Mouse (Mus musculus): ENCODE data around the gene Pde8b. TPM values are rescaled to one million over a fixed set of nuclear protein-coding genes. Genes with fewer than 3 reads are reported as not detected.
A peak's percentile ranks its signal among the peaks of the same experiment; 100 is the strongest.

Gene Pde8b
- total and polyA plus RNA-seq, 2 experiments from 2014 or later, result 7.1 to 23.6 TPM

DNA sequence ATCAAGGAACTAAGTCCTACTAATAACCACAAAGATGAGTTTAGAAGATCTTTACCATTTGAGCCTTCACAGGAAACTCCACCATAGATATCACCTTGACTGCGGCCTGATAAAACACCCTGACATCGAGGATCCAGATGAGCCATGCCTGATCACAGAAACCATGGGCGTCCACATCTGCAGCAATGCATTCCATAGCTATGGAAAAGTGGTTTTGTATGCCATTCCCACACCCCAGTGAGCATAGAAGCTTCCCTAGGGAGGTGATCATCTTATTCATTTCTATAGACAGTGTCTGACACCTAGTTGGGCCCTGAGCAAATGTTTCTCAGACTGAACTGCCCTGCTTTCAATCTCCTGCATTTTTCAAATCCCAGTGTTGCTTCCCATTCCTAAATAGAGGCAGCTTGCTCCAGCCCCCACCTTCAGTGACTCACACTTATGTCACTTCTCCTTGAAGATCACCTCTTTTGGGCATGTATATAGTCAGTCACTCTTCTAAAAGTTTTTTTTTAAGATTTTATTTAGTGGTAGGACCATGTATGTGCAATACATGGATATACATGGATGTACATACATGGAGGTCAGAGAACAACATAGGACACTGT lies 47.9 kb downstream of the Pde8b start:
- ATAC-seq (ENCODE audit: low FRiP score) (no peak), DNase-seq (ENCODE audit: low spot score) (no peak)
- no peak overlapping the region for H3K4me2 ChIP-seq (ENCODE audit: low read depth, low read length, poor library complexity, severe bottlenecking)
- H3K9me3 ChIP-seq (ENCODE audit: low read length), result no peaks in the 10 kb centered on the region
- no peaks in the 10 kb centered on the region for H3K36me3 ChIP-seq (ENCODE audit: insufficient read depth, low read length)
- no peak overlapping the region for H3K27ac ChIP-seq (ENCODE audit: low read depth, low read length)
- 92% methylated on average over 3 of the region's 3 CpGs for WGBS
- H3K4me3 ChIP-seq (ENCODE audit: low read depth, low read length), result no peak overlapping the region
- no peak overlapping the region for H3K9ac ChIP-seq (replicated peaks; ENCODE audit: low read length, poor library complexity, severe bottlenecking)
- no peak for TF ChIP-seq CTCF (IDR thresholded peaks at IDR 0.05)
- no peaks in the 10 kb centered on the region for H3K4me1 ChIP-seq (ENCODE audit: insufficient read depth, low read length)
- H3K27me3 ChIP-seq (ENCODE audit: insufficient read depth, low read length), result no peaks in the 10 kb centered on the region

DNA sequence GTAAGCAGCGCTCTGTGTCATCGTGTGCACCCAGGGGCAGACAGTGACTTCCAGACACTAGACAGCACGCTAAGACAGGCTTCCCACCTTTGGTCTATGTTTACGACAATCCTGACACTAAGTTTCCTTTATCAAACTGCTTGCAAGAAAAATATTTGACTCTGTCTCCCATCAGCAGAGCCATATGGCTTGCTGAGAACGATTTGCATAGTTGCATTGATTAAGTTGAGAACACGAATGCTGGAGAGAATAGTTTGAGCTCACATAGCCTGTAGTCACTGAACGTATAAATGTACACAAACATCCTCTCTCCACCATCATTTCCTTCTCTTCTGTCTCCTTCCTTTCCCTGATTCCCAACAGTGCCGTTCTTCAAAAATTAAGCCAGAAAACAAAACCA lies 49.3 kb downstream of the Pde8b start:
- no peak overlapping the region for H3K9ac ChIP-seq (replicated peaks; ENCODE audit: low read length, poor library complexity, severe bottlenecking)
- H3K27ac ChIP-seq (ENCODE audit: low read depth, low read length), result no peak overlapping the region
- DNase-seq (ENCODE audit: low spot score) (no peak), ATAC-seq (ENCODE audit: low FRiP score) (no peak)
- no peak for TF ChIP-seq CTCF (IDR thresholded peaks at IDR 0.05)
- H3K9me3 ChIP-seq (ENCODE audit: low read length), result no peaks in the 10 kb centered on the region
- no peaks in the 10 kb centered on the region for H3K27me3 ChIP-seq (ENCODE audit: insufficient read depth, low read length)
- WGBS, result 74% methylated on average over 8 of the region's 8 CpGs
- H3K4me1 ChIP-seq (ENCODE audit: insufficient read depth, low read length), result 0 out of 2 replicates have a peak, but pooled peaks cover 3% of the 10 kb centered on the region
- H3K4me2 ChIP-seq (ENCODE audit: low read depth, low read length, poor library complexity, severe bottlenecking), result no peak overlapping the region
- H3K4me3 ChIP-seq (ENCODE audit: low read depth, low read length), result no peak overlapping the region
- H3K36me3 ChIP-seq (ENCODE audit: insufficient read depth, low read length), result no peaks in the 10 kb centered on the region

DNA sequence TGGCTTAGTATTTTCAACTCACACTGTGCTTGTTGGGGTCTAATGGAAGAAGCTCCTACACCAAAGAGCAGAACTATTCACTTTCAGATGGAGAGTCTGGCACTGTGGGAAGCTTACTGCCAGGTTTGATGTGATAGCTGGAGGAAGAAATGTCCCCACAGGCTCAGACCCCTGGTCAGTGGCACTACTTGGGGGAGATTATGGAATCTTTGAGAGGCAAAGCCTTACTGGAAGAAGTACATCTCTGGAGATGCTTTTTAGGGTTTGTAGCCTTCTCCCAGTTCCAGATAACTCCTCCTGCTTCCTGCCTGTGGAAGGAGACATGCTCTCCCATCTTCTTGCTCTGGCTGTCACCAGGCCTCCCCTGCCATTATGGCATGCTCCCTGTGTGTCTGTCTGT lies 50.1 kb downstream of the Pde8b start:
- no peaks in the 10 kb centered on the region for H3K9me3 ChIP-seq (ENCODE audit: low read length)
- H3K27ac ChIP-seq (ENCODE audit: low read depth, low read length), result no peak overlapping the region
- H3K36me3 ChIP-seq (ENCODE audit: insufficient read depth, low read length), result no peaks in the 10 kb centered on the region
- no peaks in the 10 kb centered on the region for H3K27me3 ChIP-seq (ENCODE audit: insufficient read depth, low read length)
- DNase-seq (ENCODE audit: low spot score), result no peak
- ATAC-seq (ENCODE audit: low FRiP score), result no peak
- H3K9ac ChIP-seq (replicated peaks; ENCODE audit: low read length, poor library complexity, severe bottlenecking), result no peak overlapping the region
- H3K4me1 ChIP-seq (ENCODE audit: insufficient read depth, low read length), result 0 out of 2 replicates have a peak, but pooled peaks cover 3% of the 10 kb centered on the region
- no peak overlapping the region for H3K4me3 ChIP-seq (ENCODE audit: low read depth, low read length)
- no peak for TF ChIP-seq CTCF (IDR thresholded peaks at IDR 0.05)
- no peak overlapping the region for H3K4me2 ChIP-seq (ENCODE audit: low read depth, low read length, poor library complexity, severe bottlenecking)

DNA sequence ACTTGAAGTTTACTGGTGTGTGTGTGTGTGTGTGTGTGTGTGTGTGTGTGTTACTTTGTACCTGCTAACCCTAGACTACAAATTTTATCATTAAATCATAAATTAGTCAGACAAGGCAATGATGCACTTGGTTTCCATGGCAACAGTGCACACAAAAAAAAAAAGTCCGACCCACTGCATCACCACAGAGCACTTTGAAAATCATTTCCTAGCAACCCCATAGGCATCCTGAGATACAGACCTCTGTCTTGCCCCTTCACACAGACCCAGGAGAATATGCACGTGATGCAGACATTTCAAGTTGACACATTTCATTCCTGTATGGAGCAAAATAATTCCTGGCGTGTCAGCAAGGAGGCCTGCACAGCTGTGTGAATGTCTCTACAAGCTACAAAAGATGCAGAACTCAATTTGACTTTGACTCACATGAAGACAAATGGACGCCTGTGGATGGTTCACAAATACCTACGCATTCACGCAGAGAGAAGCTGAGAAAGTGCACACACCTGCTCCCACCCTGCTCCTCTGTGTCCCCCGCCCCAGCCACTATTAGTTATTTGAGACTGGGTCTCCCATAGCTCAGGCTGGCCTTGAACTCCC lies 53.9 kb downstream of the Pde8b start:
- WGBS, result 38% methylated on average over 7 of the region's 7 CpGs
- H3K4me3 ChIP-seq (ENCODE audit: low read depth, low read length), result no peak overlapping the region
- peak; percentile 42 for DNase-seq (ENCODE audit: low spot score)
- no peaks in the 10 kb centered on the region for H3K36me3 ChIP-seq (ENCODE audit: insufficient read depth, low read length)
- no peak overlapping the region for H3K4me2 ChIP-seq (ENCODE audit: low read depth, low read length, poor library complexity, severe bottlenecking)
- H3K4me1 ChIP-seq (ENCODE audit: insufficient read depth, low read length), result 0 out of 2 replicates have a peak, but pooled peaks cover 3% of the 10 kb centered on the region
- H3K27ac ChIP-seq (ENCODE audit: low read depth, low read length), result peak overlapping the region; percentile 7; the same call in 1 of the 2 replicates
- TF ChIP-seq CTCF (IDR thresholded peaks at IDR 0.05), result no peak
- H3K27me3 ChIP-seq (ENCODE audit: insufficient read depth, low read length), result no peaks in the 10 kb centered on the region
- no peak overlapping the region for H3K9ac ChIP-seq (replicated peaks; ENCODE audit: low read length, poor library complexity, severe bottlenecking)
- peak; percentile 71; the same call in 1 of the 2 replicates for ATAC-seq (ENCODE audit: low FRiP score)
- no peaks in the 10 kb centered on the region for H3K9me3 ChIP-seq (ENCODE audit: low read length)

DNA sequence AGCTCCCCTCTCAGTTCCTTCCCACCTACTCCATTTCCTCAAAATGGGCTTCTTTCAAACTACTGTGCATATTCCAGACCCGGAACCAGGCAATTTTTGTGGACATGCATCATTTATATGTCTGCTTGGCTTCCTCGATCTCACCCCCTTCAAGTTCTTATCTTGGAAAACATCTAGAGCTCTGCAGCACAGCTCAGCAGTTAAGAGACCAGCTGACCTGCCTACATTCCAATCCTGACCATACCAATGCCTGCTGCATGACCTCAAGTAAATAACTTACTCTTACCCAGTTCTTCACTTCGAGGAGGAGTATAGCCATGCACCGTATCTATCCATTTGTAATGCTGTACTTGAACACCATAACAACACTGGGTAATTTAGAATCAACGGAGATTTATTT lies 58.2 kb downstream of the Pde8b start:
- 93% methylated on average over 5 of the region's 5 CpGs for WGBS
- H3K27ac ChIP-seq (ENCODE audit: low read depth, low read length), result no peak overlapping the region
- 0 out of 2 replicates have a peak, but pooled peaks cover 3% of the 10 kb centered on the region for H3K4me1 ChIP-seq (ENCODE audit: insufficient read depth, low read length)
- ATAC-seq (ENCODE audit: low FRiP score) (no peak), DNase-seq (ENCODE audit: low spot score) (no peak)
- H3K36me3 ChIP-seq (ENCODE audit: insufficient read depth, low read length), result no peaks in the 10 kb centered on the region
- H3K4me3 ChIP-seq (ENCODE audit: low read depth, low read length), result no peak overlapping the region
- H3K4me2 ChIP-seq (ENCODE audit: low read depth, low read length, poor library complexity, severe bottlenecking), result no peak overlapping the region
- H3K27me3 ChIP-seq (ENCODE audit: insufficient read depth, low read length), result no peaks in the 10 kb centered on the region
- no peak for TF ChIP-seq CTCF (IDR thresholded peaks at IDR 0.05)
- no peak overlapping the region for H3K9ac ChIP-seq (replicated peaks; ENCODE audit: low read length, poor library complexity, severe bottlenecking)
- H3K9me3 ChIP-seq (ENCODE audit: low read length), result no peaks in the 10 kb centered on the region

DNA sequence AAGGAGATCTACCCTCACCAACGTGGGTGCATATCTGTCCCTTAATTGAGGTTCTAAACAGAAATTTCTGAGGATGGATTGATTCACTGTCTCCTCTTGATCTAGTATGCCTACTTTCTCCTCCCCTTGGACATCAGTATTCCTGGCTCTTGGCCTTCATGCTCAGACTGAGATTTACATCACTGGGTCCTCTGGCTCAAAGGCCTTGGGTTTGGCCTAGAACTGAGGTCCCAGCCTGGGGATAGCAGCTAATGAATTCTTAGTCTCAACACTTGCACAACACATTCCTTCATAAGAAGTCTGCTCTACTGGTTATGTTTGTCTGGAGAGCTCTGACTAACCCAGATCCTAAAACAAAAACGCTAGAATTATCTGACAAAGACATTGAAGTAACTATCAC lies 61.0 kb downstream of the Pde8b start:
- no peak overlapping the region for H3K27ac ChIP-seq (ENCODE audit: low read depth, low read length)
- H3K4me1 ChIP-seq (ENCODE audit: insufficient read depth, low read length), result no peaks in the 10 kb centered on the region; the same call in 1 of the 2 replicates
- no peaks in the 10 kb centered on the region for H3K36me3 ChIP-seq (ENCODE audit: insufficient read depth, low read length)
- 95% methylated on average over 2 of the region's 2 CpGs for WGBS
- H3K4me3 ChIP-seq (ENCODE audit: low read depth, low read length), result no peak overlapping the region
- no peaks in the 10 kb centered on the region for H3K27me3 ChIP-seq (ENCODE audit: insufficient read depth, low read length)
- no peak for ATAC-seq (ENCODE audit: low FRiP score)
- H3K4me2 ChIP-seq (ENCODE audit: low read depth, low read length, poor library complexity, severe bottlenecking), result no peak overlapping the region
- TF ChIP-seq CTCF (IDR thresholded peaks at IDR 0.05), result no peak
- no peaks in the 10 kb centered on the region for H3K9me3 ChIP-seq (ENCODE audit: low read length)
- no peak overlapping the region for H3K9ac ChIP-seq (replicated peaks; ENCODE audit: low read length, poor library complexity, severe bottlenecking)
- no peak for DNase-seq (ENCODE audit: low spot score)

Measured in midbrain, postnatal 0 days (tissue).